Mouse (Mus musculus) stomach, embryonic 14.5 days (tissue): ENCODE measurements around the gene N4bp2l1. TPM values are rescaled to one million over a fixed set of nuclear protein-coding genes. Genes with fewer than 3 reads are reported as not detected.

ENCODE experiments used
- ATAC-seq: fragments of 200-750 bp; cut with Nextera tagmentation; 2 replicates; pipeline ENCODE4 v1.8.0; 2017; ENCODE audit warnings: low read depth, moderate TSS enrichment; ENCODE audit not compliant: insufficient number of reproducible peaks, insufficient read depth, low FRiP score
- H3K27ac ChIP-seq: fragments of 300-500 bp; sonication (generic); 2 replicates; pipeline ENCODE4 v1.5.1; 2014; ENCODE audit warnings: mild to moderate bottlenecking, low read length, moderate library complexity, mixed read lengths
- H3K27me3 ChIP-seq: fragments of 300-500 bp; sonication (generic); 2 replicates; pipeline ENCODE4 v1.6.1; 2014; ENCODE audit warnings: low read length, control low read depth, mixed read lengths; ENCODE audit not compliant: control insufficient read depth, insufficient read depth
- H3K36me3 ChIP-seq: fragments of 300-500 bp; sonication (generic); 2 replicates; pipeline ENCODE4 v1.6.1; 2014; ENCODE audit warnings: mild to moderate bottlenecking, control low read depth, low read length, moderate library complexity, mixed read lengths; ENCODE audit not compliant: control insufficient read depth, insufficient read depth
- H3K4me1 ChIP-seq: fragments of 300-500 bp; sonication (generic); 2 replicates; pipeline ENCODE4 v1.6.1; 2014; ENCODE audit warnings: low read length, control low read depth, mixed read lengths; ENCODE audit not compliant: control insufficient read depth, insufficient read depth
- H3K4me2 ChIP-seq: fragments of 300-500 bp; sonication (generic); replicated peaks from 2 replicates; pipeline ENCODE4 v1.6.1; 2014; ENCODE audit warnings: low read depth, low read length, control low read depth
- H3K4me3 ChIP-seq: fragments of 300-500 bp; sonication (generic); 2 replicates; pipeline ENCODE4 v1.5.1; 2014; ENCODE audit warnings: low read depth, low read length, control low read depth
- H3K9ac ChIP-seq: fragments of 300-500 bp; sonication (generic); replicated peaks from 2 replicates; pipeline ENCODE4 v1.6.1; 2014; ENCODE audit warnings: low read depth, mild to moderate bottlenecking, control low read depth, low read length, moderate library complexity, mixed read lengths
- H3K9me3 ChIP-seq: fragments of 300-500 bp; sonication (generic); 2 replicates; pipeline ENCODE4 v1.6.1; 2016; ENCODE audit warnings: low read depth, low read length, control low read depth; ENCODE audit not compliant: control insufficient read depth
- WGBS: fragments of 180-500 bp; shearing (Covaris S2); extraction: QIAGEN DNeasy Blood & Tissue Kit; methylation state at CpG from one replicate; pipeline ENCODE4 v1.1.7; 2014; 5-methylcytosine and 5-hydroxymethylcytosine counted together
- polyA plus RNA-seq: library from polyadenylated mRNA; unstranded; fragments of >200 nt; fragmentation: Nextera tagmentation; extraction: Ambion mirVana; gene quantifications from 2 replicates; pipeline ENCODE4 v1.2.1, GENCODE M21; 2014

Gene N4bp2l1
- polyA plus RNA-seq, 1 experiment from 2014 or later, result 8.3 TPM

GRCm38 (mm10) chr5:150564426-150564825 lies 32.6 kb downstream of the N4bp2l1 start:
- no peak for ATAC-seq
- Histone ChIP-seq H3K9me3 (no peaks in the 10 kb centered on the region), H3K27me3 (no peaks in the 10 kb centered on the region), H3K27ac (no peak overlapping the region), H3K4me3 (no peak overlapping the region), H3K4me2 (no peak overlapping the region), H3K9ac (no peak overlapping the region), H3K36me3 (peaks cover 18% of the 10 kb centered on the region; the same call in 1 of the 2 replicates), H3K4me1 (no peaks in the 10 kb centered on the region)
- 92% methylated on average over 6 of the region's 6 CpGs for WGBS

- no peaks in the 10 kb centered on the region for H3K4me1 ChIP-seq
- no peak overlapping the region for H3K4me2 ChIP-seq
- H3K9ac ChIP-seq, result no peak overlapping the region
- 86% methylated on average over 5 of the region's 5 CpGs for WGBS
- H3K9me3 ChIP-seq, result no peaks in the 10 kb centered on the region
- ATAC-seq, result no peak
- H3K27ac ChIP-seq, result no peak overlapping the region
- H3K36me3 ChIP-seq, result peaks cover 7% of the 10 kb centered on the region
- no peaks in the 10 kb centered on the region for H3K27me3 ChIP-seq
- no peak overlapping the region for H3K4me3 ChIP-seq
Observed at GRCm38 (mm10) chr5:150561783-150562182, 35.2 kb downstream of the N4bp2l1 start.

GRCm38 (mm10) chr5:150561376-150561775 lies 35.6 kb downstream of the N4bp2l1 start:
- ATAC-seq, result no peak
- no peaks in the 10 kb centered on the region for H3K9me3 ChIP-seq
- no peak overlapping the region for H3K27ac ChIP-seq
- no peak overlapping the region for H3K4me3 ChIP-seq
- no peak overlapping the region for H3K4me2 ChIP-seq
- H3K9ac ChIP-seq, result no peak overlapping the region
- H3K4me1 ChIP-seq, result no peaks in the 10 kb centered on the region
- H3K36me3 ChIP-seq, result peaks cover 7% of the 10 kb centered on the region
- H3K27me3 ChIP-seq, result no peaks in the 10 kb centered on the region

GRCm38 (mm10) chr5:150560851-150561250 lies 36.1 kb downstream of the N4bp2l1 start:
- Histone ChIP-seq H3K4me2 (no peak overlapping the region), H3K27ac (no peak overlapping the region), H3K4me3 (no peak overlapping the region), H3K9me3 (no peaks in the 10 kb centered on the region), H3K4me1 (no peaks in the 10 kb centered on the region), H3K9ac (no peak overlapping the region), H3K27me3 (no peaks in the 10 kb centered on the region), H3K36me3 (peaks cover 9% of the 10 kb centered on the region)
- WGBS, result 93% methylated on average over 5 of the region's 5 CpGs
- ATAC-seq, result no peak

- H3K27ac ChIP-seq, result no peak overlapping the region
- no peak overlapping the region for H3K9ac ChIP-seq
- H3K4me1 ChIP-seq, result no peaks in the 10 kb centered on the region
- no peak for ATAC-seq
- H3K9me3 ChIP-seq, result no peaks in the 10 kb centered on the region
- no peaks in the 10 kb centered on the region for H3K27me3 ChIP-seq
- no peak overlapping the region for H3K4me2 ChIP-seq
- 92% methylated on average over 6 of the region's 6 CpGs for WGBS
- H3K4me3 ChIP-seq, result no peak overlapping the region
- peaks cover 10% of the 10 kb centered on the region for H3K36me3 ChIP-seq
Observed at GRCm38 (mm10) chr5:150559519-150560103, 37.4 kb downstream of the N4bp2l1 start.

GRCm38 (mm10) chr5:150551637-150552036 lies 45.4 kb downstream of the N4bp2l1 start:
- no peak for ATAC-seq
- Histone ChIP-seq H3K27me3 (no peaks in the 10 kb centered on the region), H3K9ac (no peak overlapping the region), H3K27ac (no peak overlapping the region), H3K4me1 (no peaks in the 10 kb centered on the region), H3K9me3 (no peaks in the 10 kb centered on the region), H3K36me3 (peaks cover 26% of the 10 kb centered on the region; the same call in 1 of the 2 replicates), H3K4me3 (no peak overlapping the region), H3K4me2 (no peak overlapping the region)
- WGBS, result 60% methylated on average over 3 of the region's 3 CpGs

GRCm38 (mm10) chr5:150543184-150543583 lies 53.8 kb downstream of the N4bp2l1 start:
- Histone ChIP-seq H3K9me3 (no peaks in the 10 kb centered on the region), H3K4me1 (no peaks in the 10 kb centered on the region), H3K9ac (no peak overlapping the region), H3K36me3 (peaks cover 9% of the 10 kb centered on the region), H3K4me3 (no peak overlapping the region), H3K27ac (no peak overlapping the region), H3K27me3 (no peaks in the 10 kb centered on the region), H3K4me2 (no peak overlapping the region)
- 85% methylated on average over 2 of the region's 2 CpGs for WGBS
- no peak for ATAC-seq

- no peak overlapping the region for H3K4me3 ChIP-seq
- no peaks in the 10 kb centered on the region for H3K4me1 ChIP-seq
- no peak overlapping the region for H3K27ac ChIP-seq
- H3K4me2 ChIP-seq, result no peak overlapping the region
- 94% methylated on average over 1 of the region's 1 CpGs for WGBS
- H3K27me3 ChIP-seq, result no peaks in the 10 kb centered on the region
- no peak for ATAC-seq
- peaks cover 15% of the 10 kb centered on the region for H3K36me3 ChIP-seq
- H3K9ac ChIP-seq, result no peak overlapping the region
- no peaks in the 10 kb centered on the region for H3K9me3 ChIP-seq
Observed at GRCm38 (mm10) chr5:150541302-150541701, 55.7 kb downstream of the N4bp2l1 start.

- Histone ChIP-seq H3K9me3 (no peaks in the 10 kb centered on the region), H3K27ac (no peak overlapping the region), H3K9ac (no peak overlapping the region), H3K4me3 (no peak overlapping the region), H3K27me3 (no peaks in the 10 kb centered on the region), H3K36me3 (0 out of 2 replicates have a peak, but pooled peaks cover 2% of the 10 kb centered on the region), H3K4me2 (no peak overlapping the region), H3K4me1 (0 out of 2 replicates have a peak, but pooled peaks cover 4% of the 10 kb centered on the region)
- 79% methylated on average over 2 of the region's 2 CpGs for WGBS
- no peak for ATAC-seq
Observed at GRCm38 (mm10) chr5:150525239-150525638, 71.7 kb downstream of the N4bp2l1 start.
